Comparison of ENCODE assay signal across 8 mouse cellular contexts in the genomic region with DNA sequence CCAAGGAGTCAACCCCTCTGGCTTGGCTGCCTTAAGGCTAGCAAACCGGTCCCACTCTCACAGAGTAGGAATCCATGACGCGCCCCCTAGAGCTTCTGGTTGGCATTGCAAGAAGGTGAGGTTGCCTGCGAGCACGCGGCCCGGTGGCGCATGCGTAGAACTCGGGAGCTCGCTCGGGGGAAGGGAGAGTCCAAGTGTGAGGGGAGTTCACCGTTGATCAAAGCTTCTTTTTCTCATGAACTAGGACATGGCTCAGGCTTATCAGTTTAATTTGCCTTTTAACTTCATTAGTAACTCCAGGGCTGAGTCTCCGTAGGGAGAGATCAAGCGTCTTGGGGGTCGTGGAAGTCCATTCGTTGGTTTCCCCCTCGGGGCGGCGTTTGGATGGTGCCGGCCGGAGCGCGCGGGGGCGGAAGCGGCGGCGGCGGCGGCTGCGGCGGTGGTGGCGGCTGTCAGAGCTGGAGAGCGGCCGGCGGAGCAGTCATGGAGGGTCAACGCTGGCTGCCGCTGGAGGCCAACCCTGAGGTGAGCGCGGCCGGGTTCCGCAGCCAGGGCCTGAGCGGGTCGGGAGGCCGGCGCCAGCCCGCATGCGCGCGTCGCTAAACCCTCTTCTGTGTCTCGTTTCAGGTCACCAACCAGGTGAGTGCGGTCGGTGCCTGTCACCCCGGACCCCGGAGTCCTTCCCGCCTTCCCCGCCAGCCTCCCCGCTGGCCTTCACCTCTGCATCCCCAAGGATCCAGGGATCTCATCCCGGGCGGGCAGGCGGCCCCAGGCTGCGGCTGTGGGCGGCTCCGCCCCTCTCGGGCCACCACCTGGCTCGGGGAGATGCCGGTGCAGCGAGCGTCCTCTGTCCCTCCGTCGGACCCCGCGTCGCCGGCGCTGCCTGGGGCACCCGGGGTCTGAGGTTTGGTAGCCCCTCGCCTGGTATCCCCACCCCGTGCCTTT. TPM values are rescaled to one million over a fixed set of nuclear protein-coding genes. Genes with fewer than 3 reads are reported as not detected.
DNase-seq lines count a peak whose midpoint lies in the region; ATAC-seq and TF ChIP-seq lines count a peak whose summit lies in the region.

A gene (plus strand): TSS at position 387 of the 945 bp plus-strand sequence.

- 0 out of 2 replicates have a peak, but pooled peaks have one; percentile 10 for TF ChIP-seq EP300 in CH12.LX (IDR thresholded peaks at IDR 0.05; ENCODE audit: low read length)
- peak; percentile 39; the same call in 1 of the 2 replicates for TF ChIP-seq EP300 in heart, postnatal 0 days (IDR thresholded peaks at IDR 0.05; ENCODE audit: low read depth)

- ATAC-seq in forebrain, embryonic 12.5 days (ENCODE audit: low FRiP score) = peak; percentile 91
- ATAC-seq in heart, postnatal 0 days (ENCODE audit: insufficient read depth, low read depth) = peak; percentile 92
- peak; percentile 87 for ATAC-seq in liver, embryonic 16.5 days (ENCODE audit: low read depth)
- peak; percentile 91 for ATAC-seq in neural tube, embryonic 13.5 days (ENCODE audit: low read depth)

- TF ChIP-seq POLR2A in CH12.LX (IDR thresholded peaks at IDR 0.05; ENCODE audit: low read depth, low read length) = peak; percentile 61
- TF ChIP-seq POLR2A in testis, adult 2 months (IDR thresholded peaks at IDR 0.05; ENCODE audit: control insufficient read depth, low read depth, low read length) = no peak; the same call in none of the 2 replicates

- peak within 1 kb of the TSS; percentile 48 for H3K9ac ChIP-seq in CH12.LX (ENCODE audit: insufficient read depth, low read depth)
- peak within 1 kb of the TSS; percentile 92 for H3K9ac ChIP-seq in forebrain, embryonic 12.5 days
- H3K9ac ChIP-seq in heart, postnatal 0 days (replicated peaks; ENCODE audit: low read depth, low read length) = peak within 1 kb of the TSS; percentile 79
- peak within 1 kb of the TSS; percentile 81 for H3K9ac ChIP-seq in liver, embryonic 16.5 days (ENCODE audit: low read depth, low read length)
- H3K9ac ChIP-seq in neural tube, embryonic 13.5 days = peak within 1 kb of the TSS; percentile 94

- dilution Hi-C loops in CH12.LX (cut with MboI; ENCODE audit: extremely low pct_ligation_motif_present, extremely low pct_unique_long_range_greater_than_20kb, low sequenced_read_pairs) = no loop called here

- peak within 1 kb of the TSS; percentile 78 to 82 (median 79) for H3K4me3 ChIP-seq in CH12.LX (replicated peaks in 1 of 3; ENCODE audit: low read depth in 2 of 3, low read length in 2 of 3, poor library complexity in 1 of 3)
- peak within 1 kb of the TSS; percentile 97 for H3K4me3 ChIP-seq in forebrain, embryonic 12.5 days (replicated peaks)
- H3K4me3 ChIP-seq in heart, postnatal 0 days (ENCODE audit: low read depth, low read length) = peak within 1 kb of the TSS; percentile 99
- peak within 1 kb of the TSS; percentile 91 for H3K4me3 ChIP-seq in liver, embryonic 16.5 days (ENCODE audit: low read depth, low read length)
- peak within 1 kb of the TSS; percentile 78 for H3K4me3 ChIP-seq in neural tube, embryonic 13.5 days
- peak within 1 kb of the TSS; percentile 90 for H3K4me3 ChIP-seq in testis, adult 2 months (ENCODE audit: control insufficient read depth, low read depth, low read length)

- under 1% methylated on average over 71 of the region's 81 CpGs for WGBS in forebrain, embryonic 12.5 days
- 1% methylated on average over 67 of the region's 81 CpGs for WGBS in heart, postnatal 0 days
- under 1% methylated on average over 80 of the region's 81 CpGs for WGBS in liver, embryonic 16.5 days (ENCODE audit: insufficient replicate concordance)
- under 1% methylated on average over 67 of the region's 81 CpGs for WGBS in neural tube, embryonic 13.5 days

- H3K79me2 ChIP-seq in CH12.LX (replicated peaks; ENCODE audit: control insufficient read depth, extremely low read depth, insufficient read depth, poor library complexity, severe bottlenecking) = peaks cover 15% of the 10 kb centered on the region

- H3K27ac ChIP-seq in CH12.LX (ENCODE audit: insufficient read depth, low read depth) = peak within 1 kb of the TSS; percentile 23; the same call in 1 of the 2 replicates
- H3K27ac ChIP-seq in forebrain, embryonic 12.5 days = peak within 1 kb of the TSS; percentile 56; the same call in 1 of the 2 replicates
- peak within 1 kb of the TSS; percentile 76 for H3K27ac ChIP-seq in heart, postnatal 0 days (ENCODE audit: low read depth)
- H3K27ac ChIP-seq in liver, embryonic 16.5 days (ENCODE audit: low read length) = no peak within 1 kb of the TSS; the same call in 1 of the 2 replicates
- peak within 1 kb of the TSS; percentile 73 for H3K27ac ChIP-seq in neural tube, embryonic 13.5 days (replicated peaks)
- H3K27ac ChIP-seq in testis, adult 2 months (ENCODE audit: control insufficient read depth, insufficient read depth, low read depth, low read length) = peak within 1 kb of the TSS; percentile 92

- peaks cover 0 to 4% of the 10 kb centered on the region in 2 experiments for H3K36me3 ChIP-seq in CH12.LX (replicated peaks in 1 of 2; ENCODE audit: control insufficient read depth in 1 of 2, insufficient read depth in 1 of 2, low read length in 1 of 2)
- no peaks in the 10 kb centered on the region for H3K36me3 ChIP-seq in forebrain, embryonic 12.5 days (replicated peaks)
- H3K36me3 ChIP-seq in heart, postnatal 0 days (replicated peaks; ENCODE audit: control insufficient read depth, insufficient read depth, low read length) = no peaks in the 10 kb centered on the region
- no peaks in the 10 kb centered on the region for H3K36me3 ChIP-seq in liver, embryonic 16.5 days (ENCODE audit: control insufficient read depth, insufficient read depth)
- no peaks in the 10 kb centered on the region for H3K36me3 ChIP-seq in neural tube, embryonic 13.5 days
- H3K36me3 ChIP-seq in testis, adult 2 months (ENCODE audit: control insufficient read depth, insufficient read depth, low read length) = no peaks in the 10 kb centered on the region

- peaks cover 3 to 35% of the 10 kb centered on the region in 2 experiments; a peak in 2 of 4 replicates for H3K4me1 ChIP-seq in CH12.LX (ENCODE audit: control insufficient read depth in 1 of 2, insufficient read depth in 2 of 2)
- peaks cover 7% of the 10 kb centered on the region for H3K4me1 ChIP-seq in forebrain, embryonic 12.5 days
- H3K4me1 ChIP-seq in heart, postnatal 0 days (ENCODE audit: control insufficient read depth, insufficient read depth) = peaks cover 7% of the 10 kb centered on the region
- H3K4me1 ChIP-seq in liver, embryonic 16.5 days (ENCODE audit: control insufficient read depth, low read depth, low read length) = peaks cover 6% of the 10 kb centered on the region; the same call in 1 of the 2 replicates
- H3K4me1 ChIP-seq in neural tube, embryonic 13.5 days (replicated peaks) = peaks cover 19% of the 10 kb centered on the region
- H3K4me1 ChIP-seq in testis, adult 2 months (ENCODE audit: control insufficient read depth, insufficient read depth, low read length) = no peaks in the 10 kb centered on the region; the same call in 1 of the 2 replicates

- no peaks in the 10 kb centered on the region for H3K27me3 ChIP-seq in CH12.LX (replicated peaks)
- no peaks in the 10 kb centered on the region for H3K27me3 ChIP-seq in forebrain, embryonic 12.5 days
- H3K27me3 ChIP-seq in heart, postnatal 0 days (ENCODE audit: control insufficient read depth, insufficient read depth, low read length) = no peaks in the 10 kb centered on the region
- no peaks in the 10 kb centered on the region for H3K27me3 ChIP-seq in liver, embryonic 16.5 days (ENCODE audit: control insufficient read depth, insufficient read depth, low read depth, low read length)
- no peaks in the 10 kb centered on the region for H3K27me3 ChIP-seq in neural tube, embryonic 13.5 days
- no peaks in the 10 kb centered on the region for H3K27me3 ChIP-seq in testis, adult 2 months (ENCODE audit: control insufficient read depth, insufficient read depth, low read length)

- in situ Hi-C loops in CH12.LX (cut with MboI; ENCODE audit: low pct_ligation_motif_present, low pct_unique_long_range_greater_than_20kb, low sequenced_read_pairs) = no loop called here

- peak; percentile 53 for TF ChIP-seq RAD21 in CH12.LX (IDR thresholded peaks at IDR 0.05; ENCODE audit: low read depth, low read length)

- peak; percentile 88 to 90 for TF ChIP-seq CTCF in CH12.LX (conservative IDR thresholded peaks at IDR 0.05 in 1 of 2, IDR thresholded peaks at IDR 0.05 in 1 of 2; ENCODE audit: low read depth in 2 of 2, low read length in 2 of 2)
- peak; percentile 94 for TF ChIP-seq CTCF in heart, postnatal 0 days (IDR thresholded peaks at IDR 0.05; ENCODE audit: low read depth)
- TF ChIP-seq CTCF in testis, adult 2 months (IDR thresholded peaks at IDR 0.05; ENCODE audit: control insufficient read depth, insufficient read depth, insufficient replicate concordance, low read depth, low read length) = peak; percentile 99

- peak; percentile 96 for DNase-seq in CH12.LX (ENCODE audit: extremely low read depth)
- DNase-seq in c-Kit-positive CD71-positive TER-119-negative erythroid progenitor cells, embryonic 14.5 days (ENCODE audit: low read depth) = peak; percentile 92
- DNase-seq in heart, postnatal 0 days (ENCODE audit: low spot score) = peak; percentile 86
- DNase-seq in kidney, postnatal 4 days = peak; percentile 99

- peak within 1 kb of the TSS; percentile 65 for H3K4me2 ChIP-seq in CH12.LX (ENCODE audit: insufficient read depth, low read depth, poor library complexity, severe bottlenecking)
- H3K4me2 ChIP-seq in forebrain, embryonic 12.5 days = peak within 1 kb of the TSS; percentile 85
- H3K4me2 ChIP-seq in heart, postnatal 0 days (ENCODE audit: low read depth, low read length) = peak within 1 kb of the TSS; percentile 90
- H3K4me2 ChIP-seq in liver, embryonic 16.5 days (ENCODE audit: low read depth, low read length) = peak within 1 kb of the TSS; percentile 94
- H3K4me2 ChIP-seq in neural tube, embryonic 13.5 days = peak within 1 kb of the TSS; percentile 85

- no peaks in the 10 kb centered on the region for H3K9me3 ChIP-seq in CH12.LX (replicated peaks; ENCODE audit: low read length)
- H3K9me3 ChIP-seq in forebrain, embryonic 12.5 days = no peaks in the 10 kb centered on the region
- no peaks in the 10 kb centered on the region for H3K9me3 ChIP-seq in heart, postnatal 0 days (replicated peaks; ENCODE audit: control insufficient read depth, low read length)
- no peaks in the 10 kb centered on the region for H3K9me3 ChIP-seq in liver, embryonic 16.5 days (replicated peaks; ENCODE audit: control insufficient read depth, low read length)
- no peaks in the 10 kb centered on the region for H3K9me3 ChIP-seq in neural tube, embryonic 13.5 days

RNA-seq across cellular contexts. Expression of the gene that starts here (rescaled TPM):
- 101 and 114 TPM in 2 replicates for total RNA-seq in CH12.LX (2012; rRNA removed)
- 326 and 362 TPM in 2 replicates for total RNA-seq in CH12.LX (2014; rRNA removed)
- 165 and 169 TPM in 2 replicates for polyA plus RNA-seq in CH12.LX (2012; ENCODE audit: insufficient read length, low read depth)
- 168 and 177 TPM in 2 replicates for polyA plus RNA-seq in forebrain, embryonic 12.5 days (2016; fragmentation: Nextera tagmentation; extraction: Ambion mirVana)
- total RNA-seq in heart, postnatal 0 days (2014; rRNA removed; ENCODE audit: low replicate concordance) = 15.9 and 22.5 TPM in 2 replicates
- polyA plus RNA-seq in heart, postnatal 0 days (2015; fragmentation: Nextera tagmentation; extraction: Ambion mirVana) = 75.6 and 76.2 TPM in 2 replicates
- 40.3 and 43.6 TPM in 2 replicates for polyA plus RNA-seq in liver, embryonic 16.5 days (2015; fragmentation: Nextera tagmentation; extraction: Ambion mirVana)
- 231 and 239 TPM in 2 replicates for polyA plus RNA-seq in neural tube, embryonic 13.5 days (2015; fragmentation: Nextera tagmentation; extraction: Ambion mirVana)
- polyA plus RNA-seq in testis, adult 2 months (2012; rRNA removed) = 114 and 130 TPM in 2 replicates
